Mouse (Mus musculus): Measurements from ENCODE around the gene Daglb.
"Not testable (repeated sequence)": the region's sequence is repeated elsewhere in the genome, so short reads cannot be mapped to it uniquely, and the experiment has no call there.

Daglb gene

DNA sequence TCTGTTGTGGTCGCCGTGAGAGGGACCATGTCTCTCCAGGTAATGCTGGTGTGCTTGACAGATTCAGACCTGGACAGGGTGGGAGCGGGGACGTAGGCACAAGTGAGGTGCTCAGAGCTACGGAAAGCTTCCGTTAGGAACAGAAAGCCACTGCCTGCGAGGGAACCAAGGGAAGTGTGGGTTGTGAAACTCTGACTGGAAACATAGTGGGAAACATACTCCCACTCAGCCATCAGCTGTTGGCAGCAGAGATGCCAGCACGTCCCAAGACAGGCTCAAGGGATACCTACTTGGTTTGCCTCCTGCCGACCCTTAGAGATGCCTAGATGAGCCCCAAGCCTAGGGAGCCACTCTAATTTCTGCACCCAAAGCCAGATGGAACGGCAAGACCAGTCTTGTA lies 22.8 kb downstream of the Daglb start:
- DNase-seq (ENCODE audit: low spot score in 2 of 2), result no peak

DNA sequence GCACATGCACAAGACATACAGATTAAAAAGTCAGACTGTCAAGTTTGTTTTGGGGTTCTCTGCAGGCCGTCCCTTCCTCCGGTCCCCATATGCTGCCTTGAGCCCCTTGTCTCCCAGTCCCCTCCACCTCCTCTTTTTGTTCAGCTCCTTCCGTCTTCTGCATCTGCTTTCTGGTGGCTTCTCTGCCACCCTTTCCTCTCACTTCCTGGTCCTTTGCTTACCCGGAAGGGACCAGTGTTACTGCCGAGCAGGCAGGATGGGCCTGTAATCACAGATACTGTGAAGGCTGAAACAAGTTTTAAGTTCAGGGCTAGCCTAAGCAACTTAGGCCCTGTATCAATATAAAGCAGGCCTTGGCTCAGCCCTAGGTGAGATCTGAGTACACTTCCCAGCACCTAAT lies 23.6 kb downstream of the Daglb start:
- no peak for DNase-seq (ENCODE audit: low spot score in 2 of 2)

DNA sequence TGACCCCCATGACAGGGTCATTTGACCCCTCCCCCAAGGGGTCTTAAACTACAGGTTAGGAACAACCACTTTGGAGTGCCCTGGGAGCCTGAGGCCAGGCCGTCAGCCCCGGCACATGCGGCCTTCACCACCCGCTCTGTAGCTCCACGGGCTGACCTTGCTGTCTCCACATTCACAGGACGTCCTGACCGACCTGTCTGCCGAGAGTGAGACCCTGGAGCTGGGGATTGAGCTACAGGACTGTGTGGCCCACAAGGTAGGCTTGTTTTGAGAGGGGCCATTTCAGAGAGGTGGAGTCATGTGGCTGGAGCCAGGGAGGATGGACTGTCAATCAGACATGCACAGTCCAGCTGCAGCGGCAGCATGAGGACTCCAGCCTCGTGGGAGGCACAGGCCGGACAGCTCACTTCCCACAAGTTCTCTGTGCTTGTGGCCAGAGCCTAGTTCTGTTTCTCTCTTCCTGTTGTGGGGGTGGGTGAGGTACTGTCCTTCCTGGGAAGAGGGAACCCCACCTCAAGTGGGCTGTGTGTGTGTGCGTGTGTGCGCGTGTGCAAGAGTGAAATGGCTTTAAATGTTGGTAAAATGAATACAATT lies 25.5 kb downstream of the Daglb start:
- no peak for DNase-seq (ENCODE audit: low spot score in 2 of 2)

DNA sequence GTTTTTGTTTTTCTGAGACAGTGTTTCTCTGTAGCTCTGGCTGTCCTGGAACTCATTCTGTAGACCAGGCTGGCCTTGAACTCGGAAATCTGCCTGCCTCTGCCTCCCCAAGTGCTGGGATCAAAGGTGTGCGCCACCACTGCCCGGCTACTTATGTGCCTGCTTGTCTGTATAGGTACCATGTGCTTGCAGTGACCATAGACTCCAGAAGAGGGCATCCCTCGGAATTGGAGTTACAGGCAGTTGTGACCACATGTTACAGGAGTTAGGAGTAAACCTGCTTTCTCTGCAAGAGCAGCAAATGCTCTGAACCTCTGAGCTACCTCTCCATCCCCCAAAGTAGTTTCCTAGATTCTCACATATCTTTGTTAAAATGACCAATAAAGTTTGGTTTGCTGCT lies 27.4 kb downstream of the Daglb start:
- no peak for DNase-seq (ENCODE audit: low spot score in 2 of 2)

DNA sequence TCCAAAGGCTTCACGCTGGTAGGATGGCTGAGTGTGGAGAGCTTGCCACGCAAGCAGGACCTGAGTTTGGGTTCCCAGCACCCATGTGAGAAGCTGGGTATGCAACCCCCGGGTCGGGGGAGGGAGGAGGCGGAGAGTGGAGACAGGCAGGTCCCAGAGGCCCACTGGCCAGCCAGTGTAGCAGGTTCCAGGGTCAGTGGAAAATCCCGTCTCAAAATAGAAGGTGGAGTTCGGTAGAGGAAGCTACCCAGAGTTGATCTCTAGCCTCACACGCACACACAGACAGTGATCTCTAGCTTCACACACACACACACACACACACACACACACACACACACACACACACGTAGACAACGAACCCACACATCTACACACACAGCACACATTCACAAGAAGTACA lies 28.8 kb downstream of the Daglb start:
- no peak for DNase-seq (ENCODE audit: low spot score in 2 of 2)

DNA sequence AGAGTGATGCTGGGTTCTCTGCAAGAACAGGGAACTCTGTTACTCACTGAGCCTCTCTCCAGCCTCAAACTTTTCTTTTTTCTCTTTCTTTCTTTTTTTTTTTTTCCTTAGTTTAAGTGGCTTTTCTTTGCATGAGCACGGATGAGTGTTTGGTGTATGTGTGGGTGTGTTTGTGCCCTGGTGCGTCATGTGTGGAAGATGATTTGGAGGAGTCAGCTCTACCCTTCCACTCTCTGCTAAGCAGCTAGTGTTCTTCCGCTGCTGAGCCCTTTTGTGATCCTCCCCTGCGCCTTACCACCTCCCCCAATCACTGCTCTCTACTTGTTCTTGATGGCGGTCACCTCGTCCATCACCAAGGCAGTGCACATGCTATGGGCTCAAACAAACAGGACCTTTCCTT lies 31.3 kb downstream of the Daglb start:
- no peak for DNase-seq (ENCODE audit: low spot score in 2 of 2)

DNA sequence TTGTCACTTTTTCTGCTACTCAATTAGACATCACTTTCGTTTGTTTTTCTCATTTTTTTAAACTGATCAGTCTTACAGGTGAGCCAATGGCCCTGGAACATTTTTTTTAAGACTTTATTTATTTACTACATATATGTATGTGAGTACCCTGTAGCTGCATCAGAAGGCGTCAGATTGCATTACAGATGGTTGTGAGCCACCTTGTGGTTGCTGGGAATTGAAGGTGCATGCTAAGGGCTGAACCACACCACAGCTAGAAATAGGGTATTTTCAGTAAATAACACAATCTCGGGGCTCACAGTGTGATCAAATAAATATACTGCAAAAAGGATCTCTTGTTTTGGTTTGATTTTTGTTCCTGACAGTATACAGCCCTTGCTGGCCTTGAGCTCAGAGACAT lies 33.1 kb downstream of the Daglb start:
- DNase-seq (ENCODE audit: low spot score in 2 of 2), result no peak

DNA sequence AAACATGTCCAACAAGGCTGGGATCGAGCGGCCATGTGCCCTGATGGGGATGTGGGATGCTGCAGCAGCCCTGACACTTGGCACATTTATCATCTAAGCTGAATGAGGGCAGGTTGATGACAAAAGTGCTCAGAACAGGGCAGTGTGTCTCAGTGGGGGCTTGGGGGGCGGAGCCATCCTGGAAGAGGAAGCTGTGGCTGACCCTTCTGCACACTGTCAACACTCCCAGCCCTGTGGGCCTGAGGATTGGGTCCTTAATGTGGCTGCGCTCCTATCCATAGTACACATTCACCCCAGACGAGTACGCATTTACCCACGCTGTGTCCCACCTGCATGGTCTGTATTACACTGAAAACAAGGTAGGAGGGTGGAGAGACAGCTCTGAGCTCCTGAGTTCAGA lies 34.8 kb downstream of the Daglb start:
- no peak for DNase-seq (ENCODE audit: low spot score in 2 of 2)

DNA sequence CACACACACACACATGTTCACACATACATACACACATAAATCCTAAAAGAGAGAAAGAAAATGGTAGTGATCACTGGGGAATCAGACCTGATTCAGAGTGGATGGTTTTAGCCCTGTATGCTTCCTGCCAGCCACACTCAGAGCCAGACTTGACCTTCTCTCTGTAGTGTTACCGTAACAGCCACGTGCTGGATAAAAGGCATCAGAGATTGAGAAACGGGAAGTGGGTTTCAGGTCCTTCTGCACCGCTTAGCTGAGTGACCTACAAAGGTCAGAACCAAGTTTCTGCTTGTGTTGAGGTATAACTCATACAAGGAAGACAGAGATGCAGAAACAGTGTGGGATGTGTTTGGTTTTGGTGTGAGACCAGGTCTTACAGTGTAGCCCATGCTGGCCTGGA lies 35.3 kb downstream of the Daglb start:
- no peak for DNase-seq (ENCODE audit: low spot score in 2 of 2)

DNA sequence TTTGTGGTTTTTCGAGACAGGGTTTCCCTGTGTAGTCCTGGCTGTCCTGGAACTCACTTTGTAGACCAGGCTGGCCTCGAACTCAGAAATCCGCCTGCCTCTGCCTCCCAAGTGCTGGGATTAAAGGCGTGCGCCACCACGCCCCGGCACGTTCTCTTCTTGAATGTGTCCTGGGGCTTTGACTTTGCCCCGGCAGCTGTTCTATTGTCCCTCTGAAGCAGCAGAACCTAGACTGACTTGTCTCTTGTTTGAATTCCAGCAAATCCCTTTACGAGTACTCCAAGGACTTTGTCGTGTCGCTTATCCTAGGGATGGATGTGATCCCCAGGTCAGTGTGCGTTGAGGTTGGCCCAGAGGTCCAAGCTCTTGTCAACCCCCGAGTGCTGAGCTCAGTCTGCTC lies 36.3 kb downstream of the Daglb start:
- not testable (repeated sequence) for DNase-seq (ENCODE audit: low spot score in 2 of 2)

DNA sequence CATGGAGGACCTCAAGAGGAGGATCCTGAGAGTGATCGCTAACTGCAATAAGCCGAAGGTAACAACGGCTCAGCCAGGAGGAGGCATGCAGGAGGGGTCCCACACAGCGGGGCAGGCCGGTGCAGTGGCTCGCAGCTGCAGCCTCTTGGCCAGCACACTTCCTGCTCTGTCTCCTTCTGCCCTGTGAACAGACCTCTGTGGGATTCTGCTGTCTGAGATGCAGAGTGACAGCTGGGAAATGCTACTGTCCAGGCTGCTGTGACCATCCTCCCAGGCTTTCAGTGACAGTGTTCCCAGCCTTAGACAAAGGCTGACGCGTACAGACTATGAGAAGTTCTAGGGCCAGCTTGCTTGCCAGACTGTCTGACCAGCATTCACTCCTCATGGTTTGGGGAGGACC lies 36.8 kb downstream of the Daglb start:
- no peak for DNase-seq (ENCODE audit: low spot score in 2 of 2)

DNA sequence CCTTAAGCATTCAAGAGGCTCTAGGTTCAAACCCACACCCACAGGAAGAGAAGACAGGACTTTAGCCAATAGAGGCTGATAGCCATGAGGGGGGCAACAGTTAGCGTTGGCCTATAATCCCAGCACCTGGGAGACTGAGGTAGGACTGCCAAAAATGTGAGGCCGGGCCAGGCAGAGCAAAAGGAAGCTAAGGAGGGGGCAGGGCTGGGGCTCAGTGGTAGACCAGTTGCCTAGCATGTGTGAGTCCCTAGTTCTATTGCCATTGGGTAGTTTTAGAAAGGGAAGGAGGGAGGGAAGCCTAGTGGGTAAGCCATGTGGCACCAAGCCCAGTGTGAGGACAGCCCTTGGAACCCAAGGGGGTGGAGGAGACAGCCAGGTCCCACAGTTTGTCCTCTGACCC lies 37.3 kb downstream of the Daglb start:
- DNase-seq (ENCODE audit: low spot score in 2 of 2), result no peak

DNA sequence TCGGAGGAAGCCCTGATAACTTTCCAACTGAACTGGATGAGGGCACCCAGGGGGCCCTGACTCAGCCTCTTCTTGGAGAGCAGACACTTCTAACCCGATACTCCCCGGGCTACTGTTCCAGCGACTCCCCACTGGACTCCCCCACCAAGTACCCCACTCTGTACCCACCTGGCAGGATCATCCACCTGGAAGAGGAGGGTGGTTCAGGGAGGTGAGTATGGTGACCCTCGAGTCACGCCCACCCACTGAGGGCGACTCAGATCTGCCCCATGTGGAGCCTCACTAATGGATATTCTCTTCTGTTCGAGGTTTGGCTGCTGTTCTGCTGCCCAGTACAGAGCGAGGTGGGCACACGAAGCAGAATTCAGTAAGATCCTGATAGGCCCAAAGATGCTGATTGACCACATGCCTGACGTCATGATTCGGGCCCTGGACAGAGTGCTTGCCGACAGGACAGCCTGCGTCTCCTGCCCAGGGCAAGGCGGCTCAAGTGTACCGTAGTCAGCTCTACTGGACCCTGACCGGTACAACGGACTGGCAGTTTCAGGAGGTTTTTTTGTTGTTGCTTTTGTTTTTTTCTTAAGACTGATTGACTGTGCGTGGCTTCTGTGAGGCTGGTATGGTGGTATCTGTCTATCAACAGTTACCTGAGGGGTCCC lies 38.6 kb downstream of the Daglb start:
- DNase-seq (ENCODE audit: low spot score in 2 of 2), result no peak

DNA sequence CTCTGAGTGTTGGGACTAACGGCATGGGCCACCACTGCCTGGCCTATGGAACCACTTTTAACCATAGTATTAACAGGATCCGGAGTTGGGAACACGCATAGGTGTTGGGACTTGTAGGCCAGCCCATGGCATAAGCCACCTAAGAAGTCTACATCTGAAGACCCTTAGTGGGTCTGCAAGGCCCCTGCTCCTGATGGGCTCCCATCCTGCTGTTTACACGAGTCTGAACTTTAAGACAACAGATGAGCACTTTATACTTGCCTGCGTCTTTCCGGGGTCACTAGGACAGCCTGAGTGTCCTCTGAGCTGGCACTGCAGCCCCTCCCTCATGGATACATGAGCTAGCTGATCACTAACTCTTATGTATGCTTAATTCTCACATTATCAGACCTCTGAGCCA lies 39.4 kb downstream of the Daglb start:
- DNase-seq (ENCODE audit: low spot score in 2 of 2), result no peak

DNA sequence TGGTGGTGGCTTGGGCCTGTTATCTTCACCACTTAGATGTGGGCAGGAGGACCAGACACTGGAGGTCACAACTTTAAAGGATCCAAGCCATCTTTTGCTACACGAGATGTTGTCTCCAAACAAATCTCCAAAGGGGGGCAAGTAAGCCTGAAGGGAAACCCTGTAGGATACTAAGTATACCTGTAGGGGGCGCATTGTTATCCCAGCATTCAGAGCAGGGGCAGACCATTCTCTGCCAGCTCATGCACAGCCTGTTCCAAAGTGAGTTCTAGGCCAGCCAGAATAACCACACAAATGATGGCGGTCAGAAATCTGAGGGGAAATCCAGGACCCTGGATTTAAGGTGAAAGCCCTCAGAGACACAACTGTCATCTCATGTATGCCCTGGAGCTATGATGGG lies 40.1 kb downstream of the Daglb start:
- no peak for DNase-seq (ENCODE audit: low spot score in 2 of 2)

DNA sequence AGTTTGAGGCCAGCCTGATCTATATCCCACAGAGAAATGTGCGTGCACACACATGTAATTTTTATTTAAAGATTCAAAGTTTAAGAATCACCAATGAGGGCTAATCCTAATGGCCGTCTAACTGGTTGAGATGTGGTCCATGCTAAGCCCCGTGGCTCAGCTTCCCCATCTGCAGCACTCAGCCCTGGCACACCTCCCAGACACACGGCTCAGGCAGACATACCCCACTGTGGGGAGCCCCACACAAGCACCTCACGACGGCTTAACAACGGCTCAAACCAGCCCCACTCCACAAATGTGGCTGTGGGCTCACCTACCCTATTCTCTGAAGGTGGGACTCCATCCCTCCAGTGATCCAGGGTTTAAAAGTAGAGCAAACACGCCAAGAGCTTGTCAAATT lies 40.7 kb downstream of the Daglb start:
- no peak for DNase-seq (ENCODE audit: low spot score in 2 of 2)

DNA sequence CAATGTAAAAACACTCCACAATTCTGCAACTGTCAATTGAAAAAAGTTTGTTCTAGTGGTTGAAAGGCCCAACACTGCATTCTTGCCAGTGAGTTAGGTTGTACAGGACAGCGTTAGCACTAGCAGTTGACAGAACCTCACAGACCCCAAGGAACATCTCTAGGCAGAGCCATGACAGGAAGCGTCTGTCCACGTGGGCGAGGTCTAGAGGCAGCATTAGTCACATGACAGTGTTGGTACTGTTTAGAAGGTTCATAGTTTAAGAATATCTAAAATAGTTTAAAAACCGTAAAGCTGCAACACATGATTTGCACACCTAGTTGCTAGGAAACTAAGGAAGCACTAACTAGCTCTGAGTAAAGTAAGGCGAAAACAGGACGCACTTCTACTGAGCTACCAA lies 41.2 kb downstream of the Daglb start:
- no peak for DNase-seq (ENCODE audit: low spot score in 2 of 2)

DNA sequence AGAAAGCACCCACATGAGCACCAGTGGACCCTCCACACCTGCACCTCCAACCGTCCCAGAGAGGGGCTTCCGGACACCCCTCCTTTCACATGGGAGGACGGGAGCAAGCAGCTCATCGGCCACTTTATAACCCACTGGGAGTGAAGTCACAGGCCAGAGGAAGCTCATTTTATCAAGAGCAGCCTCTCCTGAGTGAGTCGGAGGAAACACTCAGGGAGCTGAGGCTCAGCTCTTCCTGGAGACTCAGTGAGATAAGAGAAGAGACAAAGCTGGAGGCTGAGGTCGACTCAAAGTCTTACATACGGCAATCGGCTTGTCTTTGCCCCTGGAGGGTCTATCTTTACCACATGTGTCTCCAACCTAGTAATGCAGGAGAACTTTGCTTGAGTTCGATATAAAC lies 44.9 kb downstream of the Daglb start:
- DNase-seq (ENCODE audit: low spot score in 2 of 2), result no peak

DNA sequence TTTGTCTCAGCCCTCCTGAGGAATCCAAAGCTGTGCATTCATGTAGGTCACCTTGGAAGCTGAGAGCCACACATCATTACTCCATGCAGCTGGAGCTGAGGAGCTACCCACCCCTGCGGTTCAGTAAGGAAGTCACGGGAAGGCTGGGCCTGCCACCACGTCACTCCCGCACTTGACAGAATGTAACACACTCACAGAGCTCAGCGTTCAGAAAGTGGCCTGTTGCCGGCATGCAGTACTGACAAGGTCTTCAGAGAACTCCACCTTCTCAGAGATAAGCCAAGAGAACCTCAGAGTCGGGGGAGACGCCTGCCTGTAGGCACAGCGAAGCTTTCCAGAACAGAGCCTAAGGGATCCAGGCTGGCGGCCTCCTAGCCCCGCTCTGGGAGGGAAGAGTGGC lies 45.4 kb downstream of the Daglb start:
- no peak for DNase-seq (ENCODE audit: low spot score in 2 of 2)

DNA sequence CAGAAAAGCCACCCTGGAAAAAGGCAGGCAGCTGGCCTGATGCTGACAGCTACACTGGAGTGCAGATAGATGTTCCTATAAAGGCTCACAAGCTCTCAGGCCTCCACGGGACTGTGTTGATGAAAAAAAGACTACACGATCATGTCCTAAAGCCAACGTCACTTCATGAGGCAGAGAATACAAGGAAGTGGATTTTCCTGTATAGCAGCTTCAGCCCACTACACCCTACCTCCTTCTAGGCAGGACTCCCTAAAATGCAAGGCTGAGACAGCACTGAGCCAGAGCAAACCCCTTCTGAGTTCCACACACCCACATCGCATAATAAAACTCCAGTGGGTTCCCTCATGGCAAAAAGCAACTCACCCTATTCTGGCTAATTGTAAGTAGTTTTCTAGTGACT lies 47.2 kb downstream of the Daglb start:
- DNase-seq (ENCODE audit: low spot score in 2 of 2), result no peak

DNA sequence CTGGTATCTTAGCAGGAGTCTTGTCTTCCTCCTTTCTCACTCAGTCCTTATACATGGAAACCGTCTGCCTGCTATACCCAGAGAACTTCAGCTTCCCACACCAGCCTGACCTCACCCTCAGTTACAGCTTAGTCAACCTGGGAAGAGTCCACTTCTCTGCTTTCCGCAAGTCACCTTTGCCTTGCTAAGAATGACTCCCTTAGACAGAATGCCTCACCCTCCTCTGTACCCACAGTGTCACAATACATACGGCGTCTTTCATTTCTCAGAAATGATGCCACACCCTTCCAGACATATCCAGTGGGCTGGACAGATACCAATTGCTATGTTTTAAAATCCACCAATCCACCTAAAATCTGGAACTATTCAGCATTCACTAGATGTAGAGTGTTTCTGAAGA lies 47.9 kb downstream of the Daglb start:
- no peak for DNase-seq (ENCODE audit: low spot score in 2 of 2)

DNA sequence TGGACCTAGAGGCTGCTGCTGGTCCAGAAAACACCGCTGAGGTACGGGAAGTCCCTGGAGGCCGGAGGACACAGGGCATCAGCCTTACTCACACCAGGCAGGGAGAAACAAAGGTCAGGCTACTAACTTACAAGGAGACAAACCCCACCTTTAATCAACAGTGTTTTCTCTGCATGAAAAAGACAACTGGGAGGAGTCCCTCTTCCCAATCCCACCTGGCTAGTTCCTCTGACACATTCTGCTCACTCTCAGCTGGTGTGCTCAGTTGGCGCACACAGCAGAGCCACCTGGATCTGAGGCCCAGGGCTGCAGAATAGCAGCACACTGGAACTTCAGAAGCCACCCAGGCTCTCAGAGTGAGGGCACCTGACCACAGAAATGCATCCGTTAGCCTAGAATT lies 50.5 kb downstream of the Daglb start:
- no peak for DNase-seq (ENCODE audit: low spot score in 2 of 2)

DNA sequence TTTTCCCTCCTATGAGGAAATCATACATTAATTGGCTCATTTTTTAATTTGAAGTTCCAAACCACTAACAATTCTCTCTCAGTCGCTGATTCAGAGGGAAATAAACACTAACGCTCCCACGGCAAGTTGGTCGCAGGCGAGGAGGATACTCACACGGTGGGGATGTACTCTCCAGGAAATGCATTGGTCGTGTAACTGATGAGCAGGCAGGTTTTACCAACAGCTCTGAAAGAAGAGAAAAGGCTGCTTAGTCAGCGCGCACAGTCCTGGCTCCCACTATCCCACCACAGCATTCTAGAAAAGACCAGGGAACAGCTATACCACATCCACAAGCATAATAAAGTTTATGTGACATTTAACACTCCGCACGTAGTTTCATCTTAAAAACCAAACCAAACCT lies 52.6 kb downstream of the Daglb start:
- DNase-seq (ENCODE audit: low spot score in 2 of 2), result no peak

DNA sequence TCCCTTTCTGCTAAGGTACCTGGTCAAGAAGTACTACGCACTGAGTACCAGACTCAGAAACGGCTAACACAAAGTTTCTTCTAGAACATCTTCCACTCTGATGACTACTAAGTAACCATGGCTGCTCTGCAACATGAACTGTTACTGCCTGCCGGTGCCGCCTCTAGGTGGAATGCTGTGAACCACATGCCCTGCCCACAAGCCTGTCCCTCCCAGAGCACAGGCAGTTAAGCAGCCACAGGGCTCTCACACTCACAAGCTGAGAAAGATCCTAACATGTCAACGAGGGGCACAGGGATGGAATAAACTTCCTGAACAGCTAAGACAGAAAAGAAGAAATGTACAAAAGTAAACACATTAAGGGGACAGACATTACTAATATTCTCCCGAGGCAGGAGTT lies 53.1 kb downstream of the Daglb start:
- DNase-seq (ENCODE audit: low spot score in 2 of 2), result no peak
